Mouse (Mus musculus) subcutaneous adipose tissue, adult 2 months (tissue): ENCODE measurements around the gene Dcun1d4. TPM values are rescaled to one million over a fixed set of nuclear protein-coding genes. Genes with fewer than 3 reads are reported as not detected.

ENCODE experiments used
- polyA plus RNA-seq: library from polyadenylated mRNA; depleted of rRNA; stranded (reverse); fragments of >200 nt; gene quantifications from 2 replicates; pipeline ENCODE4 v1.2.3, GENCODE M21; 2012; ENCODE audit warnings: low replicate concordance; rRNA removed

Dcun1d4 gene
- 8.8 and 9.4 TPM in 2 replicates for polyA plus RNA-seq

DNA sequence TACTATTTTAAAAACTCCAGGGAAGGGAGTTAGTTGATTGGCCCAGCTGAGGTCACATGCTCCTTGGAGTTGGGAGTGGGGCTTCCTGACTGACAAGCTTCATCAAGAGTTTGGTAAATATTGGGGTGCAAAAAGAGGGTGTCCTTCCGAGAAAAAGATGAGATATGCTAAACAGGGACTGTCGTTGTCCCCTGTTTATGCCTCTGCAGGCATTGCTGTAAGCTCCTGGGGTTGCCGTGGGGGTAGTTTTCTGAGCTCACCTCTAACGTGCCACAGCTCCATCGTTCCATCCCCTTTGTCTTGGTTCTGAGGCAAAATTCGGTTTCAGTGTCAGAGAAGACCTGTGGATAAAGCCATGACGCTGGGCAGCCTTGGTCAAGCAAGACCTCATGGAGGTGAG lies at the start of gene Dcun1d4:
Dcun1d4 (plus strand) TSS at position 301 of the 400 bp plus-strand sequence.

Other genes starting within 250 kb of the Dcun1d4 start
- gene Fryl, start 224.4 kb upstream of the Dcun1d4 start, polyA plus RNA-seq: 42.6 and 72.2 TPM in 2 replicates
- 81.2 and 94.0 TPM in 2 replicates for gene Ociad1, start 188.2 kb upstream of the Dcun1d4 start, polyA plus RNA-seq
- 0.86 and 2.9 TPM in 2 replicates for gene Ociad2, start 140.0 kb upstream of the Dcun1d4 start, polyA plus RNA-seq
- 0.04 and 0.42 TPM in 2 replicates for gene Cwh43, start 74.9 kb upstream of the Dcun1d4 start, polyA plus RNA-seq
- gene Lrrc66, start 151.5 kb downstream of the Dcun1d4 start, polyA plus RNA-seq: 0.07 and 0.09 TPM in 2 replicates
- 16.3 and 20.0 TPM in 2 replicates for gene Sgcb, start 166.8 kb downstream of the Dcun1d4 start, polyA plus RNA-seq
- gene Spata18, start 170.4 kb downstream of the Dcun1d4 start, polyA plus RNA-seq: 0.12 TPM in 1 of 2 replicates, not detected in the other